Comparison of ENCODE assay signal across 20 mouse cellular contexts in the genomic region with DNA sequence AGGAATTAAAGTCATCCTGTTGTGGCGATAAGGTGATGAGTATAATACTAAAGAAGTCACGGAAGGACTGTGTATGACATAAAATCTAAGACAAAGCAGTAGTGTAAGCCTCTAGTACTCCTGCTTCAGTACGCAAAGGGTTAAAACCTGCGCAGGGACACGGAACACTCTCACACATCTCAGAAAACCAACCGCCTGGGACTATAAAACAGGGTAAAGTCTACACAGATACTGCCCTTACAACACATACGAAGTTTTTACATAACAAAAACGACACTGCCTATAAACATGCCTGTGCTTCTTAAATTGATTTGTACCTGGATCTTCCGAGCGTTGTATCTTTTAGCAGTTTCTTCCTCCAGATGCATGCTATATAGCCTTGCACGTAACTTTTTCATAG. TPM values are rescaled to one million over a fixed set of nuclear protein-coding genes. Genes with fewer than 3 reads are reported as not detected.
DNase-seq lines count a peak whose midpoint lies in the region; ATAC-seq and TF ChIP-seq lines count a peak whose summit lies in the region.
"Had no signal": no experiment of that assay in that cellular context is flagged by ENCODE, and none has a peak within 500 bp of the region (broad histone marks: within the 10 kb centered on the region; RNA-seq: fewer than 3 reads in every experiment).

No protein-coding gene starts in this region.

- no peaks in the 10 kb centered on the region for H3K27me3 ChIP-seq in heart, adult 2 months (ENCODE audit: control insufficient read depth, insufficient read depth, low read length)
- H3K27me3 ChIP-seq in intestine, embryonic 16.5 days (replicated peaks; ENCODE audit: control insufficient read depth, insufficient read depth, low read length) = no peaks in the 10 kb centered on the region
- no peaks in the 10 kb centered on the region for H3K27me3 ChIP-seq in intestine, embryonic 15.5 days (replicated peaks)
- no peaks in the 10 kb centered on the region for H3K27me3 ChIP-seq in intestine, postnatal 0 days (replicated peaks; ENCODE audit: control insufficient read depth, insufficient read depth, low read length)
- H3K27me3 ChIP-seq: CH12.LX, Patski had no signal

- H3K4me3 ChIP-seq in heart, adult 2 months = no peak overlapping the region
- no peak overlapping the region for H3K4me3 ChIP-seq in intestine, embryonic 16.5 days (ENCODE audit: low read length)
- H3K4me3 ChIP-seq in intestine, embryonic 15.5 days (replicated peaks) = no peak overlapping the region
- H3K4me3 ChIP-seq in intestine, postnatal 0 days (ENCODE audit: low read depth, low read length) = no peak overlapping the region

- TF ChIP-seq POLR2A in heart, adult 2 months (IDR thresholded peaks at IDR 0.05; ENCODE audit: insufficient read depth, low read depth, low read length) = no peak

- H3K4me2 ChIP-seq in intestine, embryonic 16.5 days (ENCODE audit: low read depth, low read length) = no peak overlapping the region
- H3K4me2 ChIP-seq in intestine, embryonic 15.5 days (replicated peaks) = no peak overlapping the region
- no peak overlapping the region for H3K4me2 ChIP-seq in intestine, postnatal 0 days (replicated peaks; ENCODE audit: low read depth)

- no peak for TF ChIP-seq CTCF in heart, adult 2 months (IDR thresholded peaks at IDR 0.05)
- no peak for TF ChIP-seq CTCF in intestine, postnatal 0 days (IDR thresholded peaks at IDR 0.05; ENCODE audit: low read depth)

- WGBS in heart, adult 2 months = 93% methylated on average over 11 of the region's 11 CpGs
- WGBS in intestine, embryonic 16.5 days = 78% methylated on average over 11 of the region's 11 CpGs
- 78% methylated on average over 11 of the region's 11 CpGs for WGBS in intestine, embryonic 15.5 days
- 62% methylated on average over 11 of the region's 11 CpGs for WGBS in intestine, postnatal 0 days

- peaks cover 2% of the 10 kb centered on the region for H3K36me3 ChIP-seq in heart, adult 2 months (ENCODE audit: control insufficient read depth, insufficient read depth, low read length)
- H3K36me3 ChIP-seq in intestine, embryonic 16.5 days (ENCODE audit: control insufficient read depth, insufficient read depth, low read length) = peaks cover 32% of the 10 kb centered on the region
- peaks cover 29% of the 10 kb centered on the region for H3K36me3 ChIP-seq in intestine, embryonic 15.5 days
- peaks cover 50% of the 10 kb centered on the region for H3K36me3 ChIP-seq in intestine, postnatal 0 days (ENCODE audit: control insufficient read depth, insufficient read depth)

- H3K9ac ChIP-seq in heart, adult 2 months (ENCODE audit: low read depth, low read length) = no peak overlapping the region
- no peak overlapping the region for H3K9ac ChIP-seq in intestine, embryonic 16.5 days (ENCODE audit: low read depth, low read length)
- no peak overlapping the region for H3K9ac ChIP-seq in intestine, embryonic 15.5 days
- H3K9ac ChIP-seq in intestine, postnatal 0 days (ENCODE audit: low read depth, low read length) = no peak overlapping the region

- H3K4me1 ChIP-seq in heart, adult 2 months (ENCODE audit: control insufficient read depth, insufficient read depth, low read length) = no peaks in the 10 kb centered on the region
- no peaks in the 10 kb centered on the region for H3K4me1 ChIP-seq in intestine, embryonic 16.5 days (ENCODE audit: control insufficient read depth, insufficient read depth, low read length)
- H3K4me1 ChIP-seq in intestine, embryonic 15.5 days (replicated peaks) = no peaks in the 10 kb centered on the region
- H3K4me1 ChIP-seq in intestine, postnatal 0 days (replicated peaks; ENCODE audit: control insufficient read depth, insufficient read depth, low read length) = no peaks in the 10 kb centered on the region

- DNase-seq in heart, adult 11 months = peak; percentile 44
- no peak for DNase-seq in heart, adult 2 months
- DNase-seq: adrenal gland, adult 8-10 months; adrenal gland, postnatal 10 days; adrenal gland, postnatal 14 days; adrenal gland, postnatal 25 days; adrenal gland, postnatal 36 days; B cell, adult 2 months; cerebellum, adult 11 months; cerebellum, adult 11-12 months; cerebellum, adult 18-20 months; cerebellum, adult 2 months had no signal

- no peak overlapping the region for H3K27ac ChIP-seq in heart, adult 2 months
- H3K27ac ChIP-seq in intestine, embryonic 16.5 days (ENCODE audit: low read length) = no peak overlapping the region
- no peak overlapping the region for H3K27ac ChIP-seq in intestine, embryonic 15.5 days
- no peak overlapping the region; the same call in 1 of the 2 replicates for H3K27ac ChIP-seq in intestine, postnatal 0 days (ENCODE audit: low read depth, low read length)

- no peaks in the 10 kb centered on the region for H3K79me2 ChIP-seq in heart, adult 2 months (replicated peaks; ENCODE audit: control insufficient read depth, insufficient read depth, low read length)

- ATAC-seq in intestine, embryonic 16.5 days = peak; percentile 53; the same call in 1 of the 2 replicates
- ATAC-seq in intestine, embryonic 15.5 days = no peak
- peak; percentile 70 for ATAC-seq in intestine, postnatal 0 days
- ATAC-seq in CD4-positive, CD25-positive, alpha-beta regulatory T cell, adult 4 months = no peak
- ATAC-seq: activated CD4-positive, CD25-positive, alpha-beta regulatory T cell, adult 4 months; Patski had no signal

- intact Hi-C loops in heart, adult 2 months (cut with DNase I) = no loop called here

- H3K9me3 ChIP-seq in intestine, embryonic 16.5 days (ENCODE audit: control insufficient read depth, low read length) = no peaks in the 10 kb centered on the region
- no peaks in the 10 kb centered on the region for H3K9me3 ChIP-seq in intestine, embryonic 15.5 days
- no peaks in the 10 kb centered on the region for H3K9me3 ChIP-seq in intestine, postnatal 0 days (ENCODE audit: control insufficient read depth)
- H3K9me3 ChIP-seq: G1E had no signal

- TF ChIP-seq EP300 in heart, adult 2 months (IDR thresholded peaks at IDR 0.05; ENCODE audit: insufficient read depth, low read depth, low read length) = no peak

RNA-seq across cellular contexts. Expression of a gene that starts 8.3 kb away (rescaled TPM):
- under 1 TPM; 0.36 to 0.65 TPM for total RNA-seq in heart, adult 2 months (2021)
- polyA plus RNA-seq in heart, adult 2 months (2012; rRNA removed) = 0.43 and 0.85 TPM in 2 replicates
- 41.6 and 47.9 TPM in 2 replicates for polyA plus RNA-seq in intestine, embryonic 16.5 days (2015; fragmentation: Nextera tagmentation; extraction: Ambion mirVana)
- polyA plus RNA-seq in intestine, embryonic 15.5 days (2015; fragmentation: Nextera tagmentation; extraction: Ambion mirVana) = 53.9 and 58.7 TPM in 2 replicates
- 12.2 and 14.6 TPM in 2 replicates for polyA plus RNA-seq in intestine, postnatal 0 days (2015; fragmentation: Nextera tagmentation; extraction: Ambion mirVana)
- polyA plus RNA-seq in CD4-positive, CD25-positive, alpha-beta regulatory T cell, adult 4 months (2017; shearing (Covaris generic)) = 10 to 100 TPM; 12.5 to 18.1 TPM

RNA-seq across cellular contexts. Expression of a gene that starts 10.0 kb away (rescaled TPM):
- total RNA-seq in heart, adult 2 months (2021) = 1 to 10 TPM; 8.4 to 9.6 TPM
- 1.6 and 3.5 TPM in 2 replicates for polyA plus RNA-seq in heart, adult 2 months (2012; rRNA removed)
- polyA plus RNA-seq in intestine, embryonic 16.5 days (2015; fragmentation: Nextera tagmentation; extraction: Ambion mirVana) = 11.9 and 12.5 TPM in 2 replicates
- 14.7 and 18.1 TPM in 2 replicates for polyA plus RNA-seq in intestine, embryonic 15.5 days (2015; fragmentation: Nextera tagmentation; extraction: Ambion mirVana)
- polyA plus RNA-seq in intestine, postnatal 0 days (2015; fragmentation: Nextera tagmentation; extraction: Ambion mirVana) = 9.3 and 10.5 TPM in 2 replicates
- polyA plus RNA-seq in CD4-positive, CD25-positive, alpha-beta regulatory T cell, adult 4 months (2017; shearing (Covaris generic)) = 1 to 10 TPM; 7.3 to 8.0 TPM

Comparison
In these comparisons a context has a peak if more than half of its experiments do, and no peak if none do; other contexts are left out.
1. ATAC-seq: peak in intestine, embryonic 16.5 days (single experiment) and intestine, postnatal 0 days (single experiment); none in intestine, embryonic 15.5 days (single experiment) and CD4-positive, CD25-positive, alpha-beta regulatory T cell, adult 4 months (single experiment).